Mouse (Mus musculus): ENCODE data around the gene Dusp14. TPM values are rescaled to one million over a fixed set of nuclear protein-coding genes. Genes with fewer than 3 reads are reported as not detected.

The Dusp14 gene
- polyA plus RNA-seq, 1 experiment from 2014 or later: 1.8 TPM

DNA sequence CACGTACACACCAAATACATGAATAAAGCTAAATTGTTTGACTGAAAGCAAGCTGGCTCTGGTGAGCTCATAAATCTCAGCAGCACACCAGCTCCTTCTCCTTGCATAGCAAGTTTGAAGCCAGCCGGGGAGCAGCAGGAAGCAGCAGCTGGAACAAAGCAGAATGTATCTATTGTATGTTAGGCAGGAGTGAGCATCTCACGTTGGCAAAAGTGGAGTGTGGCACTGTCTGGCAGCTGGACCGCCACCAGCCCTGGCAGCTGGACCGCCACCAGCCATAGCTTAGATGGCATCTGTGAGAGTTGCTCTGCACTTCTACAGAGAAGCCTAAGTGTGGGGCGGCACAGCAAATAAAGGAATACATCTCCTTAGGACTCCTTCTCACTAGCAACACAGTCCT is 65.1 kb downstream of the Dusp14 start:
- WGBS (ENCODE audit: insufficient replicate concordance): 86% methylated on average over 6 of the region's 6 CpGs
- peaks cover 38% of the 10 kb centered on the region for H3K36me3 ChIP-seq (replicated peaks; ENCODE audit: insufficient read depth, low read length)
- no peaks in the 10 kb centered on the region for H3K27me3 ChIP-seq (ENCODE audit: insufficient read depth, low read length)
- DNase-seq: no peak
- H3K4me3 ChIP-seq (ENCODE audit: low read depth, low read length): no peak overlapping the region
- no peaks in the 10 kb centered on the region for H3K9me3 ChIP-seq (ENCODE audit: low read length)
- H3K4me1 ChIP-seq (ENCODE audit: insufficient read depth): no peaks in the 10 kb centered on the region
- TF ChIP-seq CTCF (IDR thresholded peaks at IDR 0.05; ENCODE audit: low read depth) (no peak), EP300 (IDR thresholded peaks at IDR 0.05; ENCODE audit: low read depth) (no peak)
- no peak for ATAC-seq
- no peak overlapping the region for H3K27ac ChIP-seq (ENCODE audit: low read depth)
- no peak overlapping the region for H3K4me2 ChIP-seq (ENCODE audit: low read depth, low read length)
- H3K9ac ChIP-seq (replicated peaks): no peak overlapping the region

DNA sequence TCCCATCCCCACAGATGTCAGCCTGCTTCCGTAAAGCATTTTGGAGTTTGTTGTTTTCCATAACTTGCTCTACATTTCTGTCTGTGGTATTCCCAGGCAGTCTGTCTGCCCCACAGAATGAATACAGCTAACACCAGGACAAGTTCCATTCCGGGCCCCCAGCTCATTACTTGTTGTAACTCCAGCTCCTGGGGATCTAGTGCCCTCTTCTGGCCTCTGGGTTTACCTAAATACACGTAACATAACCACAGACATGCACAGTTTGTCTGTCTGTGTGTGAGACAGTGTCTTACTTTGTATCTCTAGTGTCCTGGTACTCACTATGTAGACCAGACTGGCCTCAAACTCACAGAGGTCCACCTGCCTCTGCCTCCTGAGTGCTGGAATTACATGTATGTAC is 67.8 kb downstream of the Dusp14 start:
- H3K27me3 ChIP-seq (ENCODE audit: insufficient read depth, low read length): no peaks in the 10 kb centered on the region
- H3K36me3 ChIP-seq (replicated peaks; ENCODE audit: insufficient read depth, low read length): peaks cover 43% of the 10 kb centered on the region
- no peak overlapping the region for H3K4me2 ChIP-seq (ENCODE audit: low read depth, low read length)
- no peak for ATAC-seq
- H3K27ac ChIP-seq (ENCODE audit: low read depth): no peak overlapping the region
- H3K4me1 ChIP-seq (ENCODE audit: insufficient read depth): no peaks in the 10 kb centered on the region
- H3K9me3 ChIP-seq (ENCODE audit: low read length): no peaks in the 10 kb centered on the region
- no peak overlapping the region for H3K9ac ChIP-seq (replicated peaks)
- WGBS (ENCODE audit: insufficient replicate concordance): 89% methylated on average over 3 of the region's 3 CpGs
- no peak overlapping the region for H3K4me3 ChIP-seq (ENCODE audit: low read depth, low read length)
- TF ChIP-seq EP300 (IDR thresholded peaks at IDR 0.05; ENCODE audit: low read depth) (no peak), CTCF (IDR thresholded peaks at IDR 0.05; ENCODE audit: low read depth) (peak; percentile 30)
- DNase-seq: no peak

DNA sequence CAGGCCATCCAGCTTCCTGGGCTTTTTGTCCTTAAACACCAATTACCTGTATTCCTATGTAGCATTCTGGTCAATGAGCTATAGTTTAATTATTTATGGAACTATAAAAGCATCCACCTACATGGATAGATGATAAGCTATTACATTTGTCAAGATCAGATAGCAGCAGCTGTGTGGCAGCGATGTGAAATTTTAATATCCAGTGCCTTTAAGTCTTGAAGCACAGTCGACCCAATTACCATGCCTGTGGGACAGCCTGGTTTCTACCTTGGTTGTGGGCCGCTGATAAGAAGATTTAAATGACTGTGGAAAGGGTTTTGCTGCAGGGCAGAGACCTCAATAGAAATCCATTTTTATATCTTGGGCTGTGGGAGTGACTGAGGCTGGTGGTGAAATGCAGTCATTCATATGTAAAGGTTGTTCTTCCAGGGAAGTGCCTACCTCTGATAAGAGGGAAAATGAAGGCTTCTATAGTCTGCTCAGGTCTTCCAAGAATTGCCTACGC is 69.6 kb downstream of the Dusp14 start:
- peaks cover 56% of the 10 kb centered on the region for H3K36me3 ChIP-seq (replicated peaks; ENCODE audit: insufficient read depth, low read length)
- no peak for TF ChIP-seq EP300 (IDR thresholded peaks at IDR 0.05; ENCODE audit: low read depth)
- TF ChIP-seq CTCF (IDR thresholded peaks at IDR 0.05; ENCODE audit: low read depth): no peak
- no peak overlapping the region for H3K4me2 ChIP-seq (ENCODE audit: low read depth, low read length)
- H3K9ac ChIP-seq (replicated peaks): no peak overlapping the region
- no peak overlapping the region for H3K27ac ChIP-seq (ENCODE audit: low read depth)
- no peaks in the 10 kb centered on the region for H3K4me1 ChIP-seq (ENCODE audit: insufficient read depth)
- H3K9me3 ChIP-seq (ENCODE audit: low read length): no peaks in the 10 kb centered on the region
- no peak for DNase-seq
- no peak overlapping the region for H3K4me3 ChIP-seq (ENCODE audit: low read depth, low read length)
- no peaks in the 10 kb centered on the region for H3K27me3 ChIP-seq (ENCODE audit: insufficient read depth, low read length)
- ATAC-seq: no peak
- 85% methylated on average over 4 of the region's 4 CpGs for WGBS (ENCODE audit: insufficient replicate concordance)

DNA sequence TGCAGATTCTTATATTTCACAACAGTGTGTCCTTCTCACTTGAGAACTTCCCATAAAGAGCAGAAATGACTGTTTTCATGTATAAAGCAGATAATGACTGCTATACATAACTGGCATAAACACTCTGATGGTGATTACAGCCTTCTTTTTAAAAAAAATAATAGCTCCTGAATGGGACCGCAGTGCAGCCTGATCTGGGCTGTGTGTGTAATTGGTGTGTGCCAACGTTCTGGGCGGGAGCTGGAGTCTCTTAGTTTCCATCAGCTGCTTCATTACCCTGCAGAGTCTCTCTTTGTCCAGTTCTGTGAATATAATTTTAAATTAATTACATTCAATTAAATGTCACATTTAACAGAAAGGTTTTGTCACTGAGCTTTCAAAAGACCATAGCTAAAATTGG is 70.1 kb downstream of the Dusp14 start:
- 89% methylated on average over 3 of the region's 3 CpGs for WGBS (ENCODE audit: insufficient replicate concordance)
- Histone ChIP-seq H3K36me3 (replicated peaks; ENCODE audit: insufficient read depth, low read length) (peaks cover 54% of the 10 kb centered on the region), H3K9ac (replicated peaks) (no peak overlapping the region), H3K4me1 (ENCODE audit: insufficient read depth) (no peaks in the 10 kb centered on the region), H3K4me3 (ENCODE audit: low read depth, low read length) (no peak overlapping the region), H3K27me3 (ENCODE audit: insufficient read depth, low read length) (no peaks in the 10 kb centered on the region), H3K9me3 (ENCODE audit: low read length) (no peaks in the 10 kb centered on the region), H3K27ac (ENCODE audit: low read depth) (no peak overlapping the region), H3K4me2 (ENCODE audit: low read depth, low read length) (no peak overlapping the region)
- ATAC-seq (no peak), DNase-seq (no peak)
- TF ChIP-seq CTCF (IDR thresholded peaks at IDR 0.05; ENCODE audit: low read depth) (no peak), EP300 (IDR thresholded peaks at IDR 0.05; ENCODE audit: low read depth) (no peak)

Other genes with a start within 250 kb of the Dusp14 start
- gene Hnf1b, start 219.2 kb downstream of the Dusp14 start, polyA plus RNA-seq (2015; fragmentation: Nextera tagmentation; extraction: Ambion mirVana): 4.9 and 5.4 TPM in 2 replicates
- 11.3 and 12.5 TPM in 2 replicates for gene Ddx52, start 127.2 kb downstream of the Dusp14 start, polyA plus RNA-seq (2015; fragmentation: Nextera tagmentation; extraction: Ambion mirVana)
- gene Synrg, start 104.8 kb downstream of the Dusp14 start, polyA plus RNA-seq (2015; fragmentation: Nextera tagmentation; extraction: Ambion mirVana): 2.9 and 3.5 TPM in 2 replicates
- 5.7 and 6.1 TPM in 2 replicates for gene Tada2a, start 60.3 kb upstream of the Dusp14 start, polyA plus RNA-seq (2015; fragmentation: Nextera tagmentation; extraction: Ambion mirVana)
- 2.0 TPM in 2 replicates for gene Acaca, start 60.4 kb upstream of the Dusp14 start, polyA plus RNA-seq (2015; fragmentation: Nextera tagmentation; extraction: Ambion mirVana)
- 0.14 TPM in 1 of 2 replicates, not detected in the other for gene Gm11437, start 98.2 kb upstream of the Dusp14 start, polyA plus RNA-seq (2015; fragmentation: Nextera tagmentation; extraction: Ambion mirVana)